Mouse (Mus musculus): ENCODE data around the gene Grap.
"Not testable (repeated sequence)": the region's sequence is repeated elsewhere in the genome, so short reads cannot be mapped to it uniquely, and the experiment has no call there.

GRCm38 (mm10) chr11:61636309-61636708 lies 16.8 kb upstream of the Grap start:
- not testable (repeated sequence) for TF ChIP-seq CTCF (IDR thresholded peaks at IDR 0.05; ENCODE audit: low read depth); EP300 (optimal IDR thresholded peaks at IDR 0.05)
